Mouse (Mus musculus) embryonic facial prominence, embryonic 12.5 days (tissue): ENCODE results near the gene Adarb2. TPM values are rescaled to one million over a fixed set of nuclear protein-coding genes. Genes with fewer than 3 reads are reported as not detected.

ENCODE experiments used
- ATAC-seq: fragments of 200-750 bp; cut with Nextera tagmentation; 2 replicates; pipeline ENCODE4 v1.8.0; 2017; ENCODE audit not compliant: insufficient number of reproducible peaks, insufficient read depth, low FRiP score, low TSS enrichment
- H3K27ac ChIP-seq: fragments of 300-500 bp; sonication (generic); 2 replicates; pipeline ENCODE4 v1.5.1; 2016; ENCODE audit warnings: mild to moderate bottlenecking
- H3K27me3 ChIP-seq: fragments of 300-500 bp; sonication (generic); 2 replicates; pipeline ENCODE4 v1.6.1; 2016; ENCODE audit warnings: mild to moderate bottlenecking, moderate library complexity
- H3K36me3 ChIP-seq: fragments of 300-500 bp; sonication (generic); 2 replicates; pipeline ENCODE4 v1.6.1; 2016; ENCODE audit warnings: mild to moderate bottlenecking
- H3K4me1 ChIP-seq: fragments of 300-500 bp; sonication (generic); 2 replicates; pipeline ENCODE4 v1.6.1; 2016
- H3K4me2 ChIP-seq: fragments of 300-500 bp; sonication (generic); replicated peaks from 2 replicates; pipeline ENCODE4 v1.6.1; 2016; ENCODE audit warnings: mild to moderate bottlenecking, moderate library complexity
- H3K4me3 ChIP-seq: fragments of 300-500 bp; sonication (generic); 2 replicates; pipeline ENCODE4 v1.5.1; 2016; ENCODE audit warnings: mild to moderate bottlenecking
- H3K9ac ChIP-seq: fragments of 300-500 bp; sonication (generic); 2 replicates; pipeline ENCODE4 v1.6.1; 2016; ENCODE audit warnings: mild to moderate bottlenecking, moderate library complexity
- H3K9me3 ChIP-seq: fragments of 300-500 bp; sonication (generic); 2 replicates; pipeline ENCODE4 v1.6.1; 2016; ENCODE audit warnings: mild to moderate bottlenecking, moderate library complexity
- WGBS: fragments of 180-500 bp; shearing (Covaris S2); methylation state at CpG from one replicate; pipeline ENCODE4 v1.1.7; 2016; 5-methylcytosine and 5-hydroxymethylcytosine counted together
- polyA plus RNA-seq: library from polyadenylated mRNA; unstranded; fragments of >200 nt; fragmentation: Nextera tagmentation; extraction: Ambion mirVana; gene quantifications from 2 replicates; pipeline ENCODE4 v1.2.1, GENCODE M21; 2016

The Adarb2 gene
- polyA plus RNA-seq, 1 experiment from 2014 or later, result 3.4 TPM

- Histone ChIP-seq H3K4me3 (no peak overlapping the region), H3K36me3 (no peaks in the 10 kb centered on the region), H3K27me3 (no peaks in the 10 kb centered on the region), H3K4me1 (no peaks in the 10 kb centered on the region), H3K9ac (no peak overlapping the region), H3K9me3 (no peaks in the 10 kb centered on the region), H3K4me2 (no peak overlapping the region), H3K27ac (no peak overlapping the region)
- no peak for ATAC-seq
- WGBS, result 64% methylated on average over 5 of the region's 5 CpGs
These were observed 316.5 kb downstream of the Adarb2 start for GRCm38 (mm10) chr13:8519204-8519603.

GRCm38 (mm10) chr13:8525748-8526631 is 323.3 kb downstream of the Adarb2 start:
- Histone ChIP-seq H3K4me3 (no peak overlapping the region), H3K4me1 (no peaks in the 10 kb centered on the region), H3K9ac (no peak overlapping the region), H3K4me2 (no peak overlapping the region), H3K9me3 (no peaks in the 10 kb centered on the region), H3K27ac (no peak overlapping the region), H3K36me3 (no peaks in the 10 kb centered on the region), H3K27me3 (no peaks in the 10 kb centered on the region)
- 76% methylated on average over 9 of the region's 9 CpGs for WGBS
- ATAC-seq, result no peak

- no peaks in the 10 kb centered on the region for H3K27me3 ChIP-seq
- no peaks in the 10 kb centered on the region for H3K9me3 ChIP-seq
- ATAC-seq, result no peak
- no peaks in the 10 kb centered on the region for H3K36me3 ChIP-seq
- 81% methylated on average over 9 of the region's 9 CpGs for WGBS
- H3K4me3 ChIP-seq, result no peak overlapping the region
- H3K4me2 ChIP-seq, result no peak overlapping the region
- no peak overlapping the region for H3K9ac ChIP-seq
- no peaks in the 10 kb centered on the region for H3K4me1 ChIP-seq
- H3K27ac ChIP-seq, result no peak overlapping the region
These were observed 331.8 kb downstream of the Adarb2 start for GRCm38 (mm10) chr13:8534265-8535113.

GRCm38 (mm10) chr13:8538481-8538880 is 335.8 kb downstream of the Adarb2 start:
- H3K9me3 ChIP-seq, result no peaks in the 10 kb centered on the region
- no peak for ATAC-seq
- no peaks in the 10 kb centered on the region for H3K4me1 ChIP-seq
- no peak overlapping the region for H3K4me2 ChIP-seq
- no peak overlapping the region for H3K9ac ChIP-seq
- H3K36me3 ChIP-seq, result no peaks in the 10 kb centered on the region
- no peak overlapping the region for H3K27ac ChIP-seq
- no peak overlapping the region for H3K4me3 ChIP-seq
- 91% methylated on average over 2 of the region's 2 CpGs for WGBS
- no peaks in the 10 kb centered on the region for H3K27me3 ChIP-seq

GRCm38 (mm10) chr13:8538896-8539295 is 336.2 kb downstream of the Adarb2 start:
- no peak for ATAC-seq
- 86% methylated on average over 10 of the region's 10 CpGs for WGBS
- no peaks in the 10 kb centered on the region for H3K4me1 ChIP-seq

GRCm38 (mm10) chr13:8542684-8543083 is 340.0 kb downstream of the Adarb2 start:
- ATAC-seq, result no peak
- H3K4me3 ChIP-seq, result no peak overlapping the region
- H3K9me3 ChIP-seq, result no peaks in the 10 kb centered on the region
- no peak overlapping the region for H3K4me2 ChIP-seq
- no peak overlapping the region for H3K9ac ChIP-seq
- no peaks in the 10 kb centered on the region for H3K4me1 ChIP-seq
- H3K36me3 ChIP-seq, result no peaks in the 10 kb centered on the region
- WGBS, result 89% methylated on average over 2 of the region's 2 CpGs
- H3K27me3 ChIP-seq, result no peaks in the 10 kb centered on the region
- no peak overlapping the region for H3K27ac ChIP-seq

More at GRCm38 (mm10) chr13:8538896-8539295, 336.2 kb downstream of the Adarb2 start:
- Histone ChIP-seq H3K27ac (no peak overlapping the region), H3K4me3 (no peak overlapping the region), H3K27me3 (no peaks in the 10 kb centered on the region), H3K9ac (no peak overlapping the region), H3K36me3 (no peaks in the 10 kb centered on the region), H3K4me2 (no peak overlapping the region), H3K9me3 (no peaks in the 10 kb centered on the region)

GRCm38 (mm10) chr13:8552242-8552641 is 349.6 kb downstream of the Adarb2 start:
- 57% methylated on average over 2 of the region's 2 CpGs for WGBS
- Histone ChIP-seq H3K4me1 (no peaks in the 10 kb centered on the region), H3K4me3 (no peak overlapping the region), H3K36me3 (no peaks in the 10 kb centered on the region), H3K27me3 (no peaks in the 10 kb centered on the region), H3K27ac (no peak overlapping the region), H3K9me3 (no peaks in the 10 kb centered on the region), H3K4me2 (no peak overlapping the region), H3K9ac (no peak overlapping the region)
- ATAC-seq, result no peak

- Histone ChIP-seq H3K36me3 (no peaks in the 10 kb centered on the region), H3K9ac (no peak overlapping the region), H3K4me3 (no peak overlapping the region), H3K27me3 (no peaks in the 10 kb centered on the region), H3K9me3 (no peaks in the 10 kb centered on the region), H3K4me1 (no peaks in the 10 kb centered on the region), H3K27ac (no peak overlapping the region), H3K4me2 (no peak overlapping the region)
- WGBS, result 77% methylated on average over 4 of the region's 4 CpGs
- no peak for ATAC-seq
These were observed 355.1 kb downstream of the Adarb2 start for GRCm38 (mm10) chr13:8557784-8558183.

GRCm38 (mm10) chr13:8560485-8560884 is 357.8 kb downstream of the Adarb2 start:
- H3K27ac ChIP-seq, result no peak overlapping the region

GRCm38 (mm10) chr13:8563161-8563560 is 360.5 kb downstream of the Adarb2 start:
- Histone ChIP-seq H3K4me3 (no peak overlapping the region), H3K4me2 (no peak overlapping the region), H3K36me3 (no peaks in the 10 kb centered on the region), H3K9ac (no peak overlapping the region), H3K27me3 (no peaks in the 10 kb centered on the region), H3K27ac (no peak overlapping the region), H3K4me1 (no peaks in the 10 kb centered on the region), H3K9me3 (no peaks in the 10 kb centered on the region)
- WGBS, result 89% methylated on average over 7 of the region's 7 CpGs
- ATAC-seq, result no peak

More at GRCm38 (mm10) chr13:8560485-8560884, 357.8 kb downstream of the Adarb2 start:
- ATAC-seq, result no peak
- Histone ChIP-seq H3K9ac (no peak overlapping the region), H3K4me3 (no peak overlapping the region), H3K27me3 (no peaks in the 10 kb centered on the region), H3K36me3 (no peaks in the 10 kb centered on the region), H3K4me2 (no peak overlapping the region), H3K9me3 (no peaks in the 10 kb centered on the region), H3K4me1 (no peaks in the 10 kb centered on the region)

GRCm38 (mm10) chr13:8567111-8568026 is 364.7 kb downstream of the Adarb2 start:
- Histone ChIP-seq H3K4me3 (no peak overlapping the region), H3K9ac (no peak overlapping the region), H3K9me3 (no peaks in the 10 kb centered on the region), H3K36me3 (no peaks in the 10 kb centered on the region), H3K4me2 (no peak overlapping the region), H3K27ac (no peak overlapping the region), H3K27me3 (no peaks in the 10 kb centered on the region), H3K4me1 (no peaks in the 10 kb centered on the region)
- WGBS, result 62% methylated on average over 15 of the region's 15 CpGs
- no peak for ATAC-seq
